Mouse (Mus musculus): ENCODE measurements around the gene Thrb. TPM values are rescaled to one million over a fixed set of nuclear protein-coding genes. Genes with fewer than 3 reads are reported as not detected.

Thrb gene
- polyA plus RNA-seq, 1 experiment from 2014 or later: 0.12 TPM

- peak; percentile 42; the same call in 1 of the 2 replicates for ATAC-seq (ENCODE audit: insufficient number of reproducible peaks, low FRiP score, low TSS enrichment, low read depth)
- peak; percentile 72 for DNase-seq (ENCODE audit: low spot score)
- no peak overlapping the region for H3K27ac ChIP-seq (replicated peaks; ENCODE audit: low read depth, low read length)
- peak overlapping the region; percentile 57 for H3K4me3 ChIP-seq (ENCODE audit: low read depth, low read length)
- no peak overlapping the region for H3K9ac ChIP-seq (ENCODE audit: low read length)
- no peaks in the 10 kb centered on the region for H3K36me3 ChIP-seq (ENCODE audit: control insufficient read depth, insufficient read depth, low read length)
- peak overlapping the region; percentile 96 for H3K4me2 ChIP-seq (ENCODE audit: low read depth, severe bottlenecking)
- H3K27me3 ChIP-seq (ENCODE audit: control insufficient read depth, insufficient read depth, low read length): peaks cover 25% of the 10 kb centered on the region
- WGBS: 0% methylated on average over 9 of the region's 10 CpGs
- H3K9me3 ChIP-seq (ENCODE audit: control insufficient read depth, low read length): no peaks in the 10 kb centered on the region
- H3K4me1 ChIP-seq (ENCODE audit: control insufficient read depth, insufficient read depth, low read length): peaks cover 2% of the 10 kb centered on the region; the same call in 1 of the 2 replicates
These were observed 1.0 kb upstream of the Thrb start for GRCm38 (mm10) chr14:17659031-17659430.

- WGBS: under 1% methylated on average over 78 of the region's 82 CpGs
These were observed 453 bp downstream of the Thrb start for GRCm38 (mm10) chr14:17660329-17661099.

GRCm38 (mm10) chr14:17661100-17661521 is 1.1 kb downstream of the Thrb start:
- DNase-seq (ENCODE audit: low spot score) (no peak), ATAC-seq (ENCODE audit: insufficient number of reproducible peaks, low FRiP score, low TSS enrichment, low read depth) (0 out of 2 replicates have a peak, but pooled peaks have one; percentile 7)
- Histone ChIP-seq H3K4me3 (ENCODE audit: low read depth, low read length) (peak overlapping the region; percentile 57), H3K27ac (replicated peaks; ENCODE audit: low read depth, low read length) (no peak overlapping the region), H3K4me1 (ENCODE audit: control insufficient read depth, insufficient read depth, low read length) (peaks cover 2% of the 10 kb centered on the region; the same call in 1 of the 2 replicates), H3K9ac (ENCODE audit: low read length) (peak overlapping the region; percentile 45; the same call in 1 of the 2 replicates), H3K27me3 (ENCODE audit: control insufficient read depth, insufficient read depth, low read length) (peaks cover 25% of the 10 kb centered on the region), H3K9me3 (ENCODE audit: control insufficient read depth, low read length) (no peaks in the 10 kb centered on the region), H3K36me3 (ENCODE audit: control insufficient read depth, insufficient read depth, low read length) (no peaks in the 10 kb centered on the region), H3K4me2 (ENCODE audit: low read depth, severe bottlenecking) (peak overlapping the region; percentile 96)
- WGBS: 0% methylated on average over 16 of the region's 16 CpGs

More at GRCm38 (mm10) chr14:17660329-17661099, 453 bp downstream of the Thrb start:
- Histone ChIP-seq H3K36me3 (ENCODE audit: control insufficient read depth, insufficient read depth, low read length) (no peaks in the 10 kb centered on the region), H3K27ac (replicated peaks; ENCODE audit: low read depth, low read length) (no peak overlapping the region), H3K4me3 (ENCODE audit: low read depth, low read length) (peak overlapping the region; percentile 57), H3K4me2 (ENCODE audit: low read depth, severe bottlenecking) (peak overlapping the region; percentile 96), H3K27me3 (ENCODE audit: control insufficient read depth, insufficient read depth, low read length) (peaks cover 25% of the 10 kb centered on the region), H3K9ac (ENCODE audit: low read length) (peak overlapping the region; percentile 45), H3K9me3 (ENCODE audit: control insufficient read depth, low read length) (no peaks in the 10 kb centered on the region), H3K4me1 (ENCODE audit: control insufficient read depth, insufficient read depth, low read length) (peaks cover 2% of the 10 kb centered on the region; the same call in 1 of the 2 replicates)
- DNase-seq (ENCODE audit: low spot score): peak; percentile 81
- ATAC-seq (ENCODE audit: insufficient number of reproducible peaks, low FRiP score, low TSS enrichment, low read depth): peak; percentile 86

GRCm38 (mm10) chr14:17662087-17662486 is 2.0 kb downstream of the Thrb start:
- DNase-seq (ENCODE audit: low spot score) (no peak), ATAC-seq (ENCODE audit: insufficient number of reproducible peaks, low FRiP score, low TSS enrichment, low read depth) (no peak)
- Histone ChIP-seq H3K4me3 (ENCODE audit: low read depth, low read length) (no peak overlapping the region), H3K4me2 (ENCODE audit: low read depth, severe bottlenecking) (no peak overlapping the region), H3K27ac (replicated peaks; ENCODE audit: low read depth, low read length) (no peak overlapping the region), H3K9ac (ENCODE audit: low read length) (no peak overlapping the region), H3K4me1 (ENCODE audit: control insufficient read depth, insufficient read depth, low read length) (peaks cover 2% of the 10 kb centered on the region; the same call in 1 of the 2 replicates), H3K9me3 (ENCODE audit: control insufficient read depth, low read length) (no peaks in the 10 kb centered on the region), H3K36me3 (ENCODE audit: control insufficient read depth, insufficient read depth, low read length) (no peaks in the 10 kb centered on the region), H3K27me3 (ENCODE audit: control insufficient read depth, insufficient read depth, low read length) (peaks cover 25% of the 10 kb centered on the region)
- 34% methylated on average over 5 of the region's 5 CpGs for WGBS

GRCm38 (mm10) chr14:17674335-17674734 is 14.3 kb downstream of the Thrb start:
- WGBS: 77% methylated on average over 1 of the region's 1 CpGs

GRCm38 (mm10) chr14:17675214-17675613 is 15.2 kb downstream of the Thrb start:
- no peak overlapping the region for H3K4me3 ChIP-seq (ENCODE audit: low read depth, low read length)
- no peaks in the 10 kb centered on the region for H3K27me3 ChIP-seq (ENCODE audit: control insufficient read depth, insufficient read depth, low read length)
- H3K9me3 ChIP-seq (ENCODE audit: control insufficient read depth, low read length): no peaks in the 10 kb centered on the region
- DNase-seq (ENCODE audit: low spot score) (no peak), ATAC-seq (ENCODE audit: insufficient number of reproducible peaks, low FRiP score, low TSS enrichment, low read depth) (no peak)
- H3K36me3 ChIP-seq (ENCODE audit: control insufficient read depth, insufficient read depth, low read length): no peaks in the 10 kb centered on the region
- H3K9ac ChIP-seq (ENCODE audit: low read length): no peak overlapping the region
- no peak overlapping the region for H3K4me2 ChIP-seq (ENCODE audit: low read depth, severe bottlenecking)
- no peaks in the 10 kb centered on the region for H3K4me1 ChIP-seq (ENCODE audit: control insufficient read depth, insufficient read depth, low read length)
- 95% methylated on average over 3 of the region's 3 CpGs for WGBS
- no peak overlapping the region for H3K27ac ChIP-seq (replicated peaks; ENCODE audit: low read depth, low read length)

More at GRCm38 (mm10) chr14:17674335-17674734, 14.3 kb downstream of the Thrb start:
- Histone ChIP-seq H3K36me3 (ENCODE audit: control insufficient read depth, insufficient read depth, low read length) (no peaks in the 10 kb centered on the region), H3K4me1 (ENCODE audit: control insufficient read depth, insufficient read depth, low read length) (no peaks in the 10 kb centered on the region), H3K9me3 (ENCODE audit: control insufficient read depth, low read length) (no peaks in the 10 kb centered on the region), H3K4me3 (ENCODE audit: low read depth, low read length) (no peak overlapping the region), H3K27me3 (ENCODE audit: control insufficient read depth, insufficient read depth, low read length) (no peaks in the 10 kb centered on the region), H3K27ac (replicated peaks; ENCODE audit: low read depth, low read length) (no peak overlapping the region), H3K9ac (ENCODE audit: low read length) (no peak overlapping the region), H3K4me2 (ENCODE audit: low read depth, severe bottlenecking) (no peak overlapping the region)
- DNase-seq (ENCODE audit: low spot score): no peak
- ATAC-seq (ENCODE audit: insufficient number of reproducible peaks, low FRiP score, low TSS enrichment, low read depth): no peak

- no peak for ATAC-seq (ENCODE audit: insufficient number of reproducible peaks, low FRiP score, low TSS enrichment, low read depth)
- Histone ChIP-seq H3K9me3 (ENCODE audit: control insufficient read depth, low read length) (no peaks in the 10 kb centered on the region), H3K4me2 (ENCODE audit: low read depth, severe bottlenecking) (no peak overlapping the region), H3K4me3 (ENCODE audit: low read depth, low read length) (no peak overlapping the region), H3K27ac (replicated peaks; ENCODE audit: low read depth, low read length) (no peak overlapping the region), H3K36me3 (ENCODE audit: control insufficient read depth, insufficient read depth, low read length) (no peaks in the 10 kb centered on the region), H3K27me3 (ENCODE audit: control insufficient read depth, insufficient read depth, low read length) (no peaks in the 10 kb centered on the region), H3K9ac (ENCODE audit: low read length) (no peak overlapping the region), H3K4me1 (ENCODE audit: control insufficient read depth, insufficient read depth, low read length) (no peaks in the 10 kb centered on the region)
- DNase-seq (ENCODE audit: low spot score): no peak
These were observed 21.4 kb downstream of the Thrb start for GRCm38 (mm10) chr14:17681479-17681878.

GRCm38 (mm10) chr14:17684881-17685280 is 24.8 kb downstream of the Thrb start:
- H3K27me3 ChIP-seq (ENCODE audit: control insufficient read depth, insufficient read depth, low read length): no peaks in the 10 kb centered on the region
- no peaks in the 10 kb centered on the region for H3K36me3 ChIP-seq (ENCODE audit: control insufficient read depth, insufficient read depth, low read length)
- no peaks in the 10 kb centered on the region for H3K4me1 ChIP-seq (ENCODE audit: control insufficient read depth, insufficient read depth, low read length)
- ATAC-seq (ENCODE audit: insufficient number of reproducible peaks, low FRiP score, low TSS enrichment, low read depth): no peak
- no peak overlapping the region for H3K9ac ChIP-seq (ENCODE audit: low read length)
- no peak overlapping the region for H3K4me2 ChIP-seq (ENCODE audit: low read depth, severe bottlenecking)
- H3K9me3 ChIP-seq (ENCODE audit: control insufficient read depth, low read length): no peaks in the 10 kb centered on the region
- whole genome bisulfite sequencing: 78% methylated on average over 1 of the region's 1 CpGs
- no peak for DNase-seq (ENCODE audit: low spot score)
- no peak overlapping the region for H3K4me3 ChIP-seq (ENCODE audit: low read depth, low read length)
- H3K27ac ChIP-seq (replicated peaks; ENCODE audit: low read depth, low read length): no peak overlapping the region
